Mouse (Mus musculus) liver, postnatal 0 days (tissue): ENCODE results near the gene Proz.

ENCODE experiments used
- CTCF ChIP-seq: sonication (generic); IDR thresholded peaks from 2 replicates; pipeline ENCODE4 v1.5.1; 2016; ENCODE audit warnings: antibody characterized with exemption, low read depth
- EP300 ChIP-seq: IDR thresholded peaks from 2 replicates; pipeline ENCODE4 v1.6.1; 2016; ENCODE audit warnings: antibody characterized with exemption, low read depth, mild to moderate bottlenecking

DNA sequence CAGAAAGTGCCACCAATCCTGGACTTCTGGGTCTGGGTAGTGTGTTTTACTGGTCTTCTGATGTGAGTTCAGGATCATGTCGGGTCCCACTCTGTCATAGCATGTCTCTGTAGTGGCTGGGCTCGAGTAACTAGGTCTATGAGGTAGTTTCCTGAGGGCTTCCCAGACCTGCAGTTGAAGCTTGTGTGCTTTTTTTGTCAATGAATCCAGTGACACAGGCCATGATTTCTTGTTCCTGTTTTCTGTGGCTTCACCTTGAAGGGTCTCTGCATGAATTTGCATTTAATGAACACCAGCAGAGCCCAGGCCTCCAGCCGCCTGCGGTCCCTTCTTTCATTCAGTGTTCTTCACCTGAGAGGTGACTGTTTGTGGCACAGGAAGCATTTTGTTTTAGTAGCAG is 52.5 kb downstream of the Proz start:
- TF ChIP-seq CTCF (no peak), EP300 (no peak)
